Mouse (Mus musculus): ENCODE results near the gene Hdac11.

DNA sequence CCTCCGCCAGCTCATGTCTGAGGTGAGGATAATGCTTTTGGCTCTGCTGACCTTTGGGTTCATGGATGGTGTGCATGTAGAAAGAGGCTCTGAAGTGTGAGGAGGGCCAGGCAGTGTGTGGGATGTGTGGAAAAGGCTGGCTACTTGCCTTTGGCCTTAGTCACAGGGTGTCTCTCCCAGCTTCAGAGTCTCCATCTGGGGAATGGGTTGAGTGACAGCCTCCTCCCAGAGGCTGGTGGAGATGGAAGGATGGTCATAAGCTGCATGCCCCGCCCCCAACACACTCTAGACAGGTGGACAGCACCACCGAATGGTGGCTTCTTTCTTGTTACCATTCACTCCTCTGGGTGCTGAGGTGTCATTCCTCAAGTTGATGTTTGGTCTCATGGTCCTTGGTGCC lies 62.4 kb downstream of the Hdac11 start:
- TF ChIP-seq CTCF (IDR thresholded peaks at IDR 0.05; ENCODE audit: low read depth) (no peak), EP300 (IDR thresholded peaks at IDR 0.05; ENCODE audit: low read depth) (no peak)

All from liver, postnatal 0 days (tissue).